Mouse (Mus musculus) gastrocnemius, postnatal 4 days (tissue): Measurements from ENCODE around the gene Prelid1. TPM values are rescaled to one million over a fixed set of nuclear protein-coding genes. Genes with fewer than 3 reads are reported as not detected.

Experiments
- DNase-seq, 2 experiments: peaks; one replicate each; pipeline ENCODE4 v3.0.0; 2021 to 2022; ENCODE audit warnings: low spot score in 2 of 2, mixed read lengths in 2 of 2
- total RNA-seq, 2 experiments: library from RNA; stranded (reverse); gene quantifications; 2 replicates each; pipeline ENCODE4 v1.2.3; 2021

Gene Prelid1
- total RNA-seq, 2 experiments from 2014 or later, result 120 to 136 TPM

DNA sequence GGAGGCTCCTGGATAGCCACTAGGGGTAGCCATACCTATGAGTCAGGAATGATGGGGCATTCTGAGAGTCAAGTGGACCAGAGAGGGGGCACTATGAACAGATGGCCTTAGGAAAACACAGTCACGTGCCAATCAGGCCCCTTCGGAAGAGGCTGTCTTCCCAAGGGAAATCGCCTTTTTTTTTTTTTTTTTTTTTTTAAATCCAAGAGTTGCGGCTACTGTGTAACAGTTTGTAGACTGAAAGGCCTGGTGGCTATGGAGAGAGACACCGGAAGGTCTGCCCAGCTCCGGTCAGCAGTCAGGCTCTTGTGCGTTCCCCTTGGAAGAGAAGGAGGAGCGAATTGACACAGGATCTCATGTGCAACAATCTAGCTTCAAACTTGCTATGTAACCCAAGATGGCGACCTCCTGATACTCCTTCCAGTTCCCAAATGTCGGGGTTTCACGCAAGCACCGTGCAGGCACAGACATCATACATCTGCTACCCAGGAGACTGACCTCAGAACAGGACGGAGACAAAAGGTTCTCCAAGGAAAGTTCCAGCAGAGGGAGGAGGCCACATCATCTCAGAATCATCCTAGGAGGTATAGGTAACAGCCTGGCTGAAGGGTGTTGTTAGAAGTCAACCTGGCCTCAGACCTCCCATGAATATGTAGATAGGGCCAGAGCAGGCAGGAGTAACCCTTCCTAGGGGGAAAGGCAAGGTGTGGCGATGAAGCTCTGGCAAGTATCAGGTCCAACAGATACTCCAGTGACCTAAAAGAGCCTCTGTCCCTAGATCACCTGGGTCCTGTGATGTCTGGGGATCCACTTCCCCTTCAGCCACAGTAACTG is 10.5 kb downstream of the Prelid1 start:
- DNase-seq, result no peak

DNA sequence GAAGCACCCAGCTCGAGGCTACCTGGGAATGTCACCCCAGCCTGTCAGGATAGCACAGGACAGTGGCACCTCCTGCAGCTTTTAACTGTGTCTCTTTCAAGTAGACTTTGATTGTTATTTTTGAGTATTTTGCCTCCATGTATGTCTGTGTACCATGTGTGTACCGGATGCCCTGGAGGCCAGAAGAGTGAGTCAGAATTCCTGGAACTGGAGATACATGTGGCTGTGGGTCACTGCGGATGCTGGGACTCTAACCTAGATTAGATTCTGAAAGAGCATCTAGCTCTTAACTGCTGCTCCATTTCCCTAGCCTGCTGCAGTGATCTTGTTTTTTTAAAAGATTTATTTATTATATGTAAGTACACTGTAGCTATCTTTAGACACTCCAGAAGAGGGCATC is 12.0 kb downstream of the Prelid1 start:
- no peak for DNase-seq

- DNase-seq, result no peak
These were observed 15.4 kb downstream of the Prelid1 start for GRCm38 (mm10) chr13:55335701-55336100.

DNA sequence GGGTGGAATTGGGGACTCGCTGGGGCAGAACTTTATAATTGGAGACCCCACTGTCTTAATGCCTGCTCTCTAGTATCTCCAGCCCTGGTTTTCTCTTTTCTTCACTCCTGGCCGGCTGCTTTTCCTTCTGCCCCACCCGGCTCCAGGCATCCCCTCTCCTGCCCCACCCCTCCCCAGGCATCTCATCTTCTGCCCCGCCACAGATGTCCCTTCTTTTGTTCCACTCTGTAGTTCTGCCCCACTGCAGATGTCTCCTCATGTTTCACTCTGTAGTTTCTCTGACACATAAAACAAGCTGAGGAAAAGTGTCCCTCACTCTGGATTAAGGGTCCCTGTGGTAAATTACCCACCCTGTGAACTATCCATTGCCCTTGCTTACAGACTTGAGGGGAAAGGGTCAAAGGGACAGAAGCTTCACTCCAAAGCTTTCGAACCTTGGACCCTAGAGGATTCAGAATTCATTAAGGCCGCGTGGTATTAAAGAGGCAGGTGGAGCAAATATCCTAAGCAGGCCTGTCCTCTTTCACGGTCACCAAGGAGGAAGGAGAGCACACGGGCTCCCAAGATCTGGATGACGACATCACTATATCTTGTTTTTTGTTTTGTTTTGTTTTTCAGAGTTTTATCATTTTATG is 17.2 kb downstream of the Prelid1 start:
- DNase-seq, result no peak

DNA sequence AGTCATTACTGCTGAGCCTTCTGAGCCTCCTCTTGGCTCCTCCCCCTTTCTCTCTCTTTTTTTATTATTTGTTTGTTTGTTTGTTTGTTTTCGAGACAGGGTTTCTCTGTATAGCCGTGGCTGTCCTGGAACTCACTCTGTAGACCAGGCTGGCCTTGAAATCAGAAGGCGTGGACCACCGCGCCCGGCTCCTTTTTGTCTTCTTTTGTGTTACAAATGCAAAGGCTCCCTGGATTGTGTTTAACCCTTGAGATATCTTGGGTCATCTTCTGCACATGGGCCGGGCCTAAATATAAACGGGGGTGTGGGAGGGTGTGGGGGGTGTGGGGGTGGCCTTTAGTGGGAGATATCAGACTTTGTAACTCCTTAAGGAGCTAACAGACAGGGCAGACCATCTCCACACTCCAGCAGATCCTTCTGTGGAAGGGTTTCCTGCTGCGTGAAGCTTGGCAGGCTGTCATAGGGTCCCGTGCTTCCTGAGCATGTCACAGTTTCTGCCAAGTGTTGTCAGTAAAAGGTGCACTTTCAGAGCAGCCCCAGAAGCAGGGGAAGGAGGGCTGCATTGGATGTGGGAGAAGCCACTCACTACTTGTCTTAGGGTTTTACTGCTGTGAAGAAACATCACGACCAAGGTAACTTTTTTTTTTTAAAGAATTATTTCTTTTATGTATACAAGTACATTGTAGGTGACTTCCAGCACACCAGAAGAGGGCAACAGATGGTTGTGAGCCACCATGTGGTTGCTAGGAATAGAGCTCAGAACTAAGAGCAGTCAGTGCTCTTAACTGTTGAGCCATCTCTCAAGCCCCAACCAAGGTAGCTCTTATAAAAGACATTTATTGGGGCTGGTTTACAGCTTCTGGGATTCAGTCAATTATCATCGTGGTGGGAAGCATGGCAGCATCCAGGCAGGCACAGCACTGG is 18.1 kb downstream of the Prelid1 start:
- no peak for DNase-seq

DNA sequence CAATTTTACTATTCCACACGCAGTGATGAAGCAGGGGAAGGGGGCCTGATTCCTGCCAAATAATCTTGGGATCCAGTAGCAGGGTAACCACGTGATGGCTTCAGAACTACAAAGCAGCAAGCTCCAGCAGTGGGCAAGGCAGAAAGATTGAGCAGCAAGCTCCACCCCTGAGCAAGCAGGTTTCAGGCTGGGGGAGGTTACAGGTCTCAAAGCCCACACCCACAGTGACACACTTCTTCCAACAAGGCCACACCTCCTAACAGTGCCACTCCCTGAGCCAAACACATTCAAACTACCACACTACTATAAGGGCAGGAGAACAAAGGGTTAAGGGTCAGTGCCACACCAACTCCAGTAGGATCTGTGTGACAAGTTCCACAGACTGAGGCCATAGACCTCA is 19.0 kb downstream of the Prelid1 start:
- DNase-seq, result no peak

- no peak for DNase-seq
These were observed 22.2 kb downstream of the Prelid1 start for GRCm38 (mm10) chr13:55342469-55342868.

- DNase-seq, result no peak
These were observed 24.0 kb downstream of the Prelid1 start for GRCm38 (mm10) chr13:55344286-55344685.

DNA sequence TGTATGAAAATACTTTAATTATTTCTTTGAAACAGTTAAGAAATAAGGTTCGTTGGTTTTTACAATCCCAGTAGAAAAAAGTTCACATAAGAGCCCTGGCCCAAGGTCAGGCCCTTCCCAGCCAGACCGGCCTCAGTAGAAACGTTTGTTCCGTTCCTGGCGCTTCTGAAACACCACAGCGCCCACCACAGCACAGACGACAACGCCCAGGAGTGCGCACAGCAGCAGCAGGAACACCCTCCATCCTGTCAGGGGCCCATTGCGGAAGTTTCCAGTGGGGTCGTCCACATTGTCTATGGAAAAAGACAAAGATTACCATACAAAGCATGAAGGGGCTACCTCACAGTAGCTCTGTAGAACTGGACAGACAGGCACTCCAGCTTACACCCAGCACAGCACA is 26.4 kb downstream of the Prelid1 start:
- no peak for DNase-seq

- DNase-seq, result no peak
These were observed 40.8 kb downstream of the Prelid1 start for GRCm38 (mm10) chr13:55361145-55361544.

DNA sequence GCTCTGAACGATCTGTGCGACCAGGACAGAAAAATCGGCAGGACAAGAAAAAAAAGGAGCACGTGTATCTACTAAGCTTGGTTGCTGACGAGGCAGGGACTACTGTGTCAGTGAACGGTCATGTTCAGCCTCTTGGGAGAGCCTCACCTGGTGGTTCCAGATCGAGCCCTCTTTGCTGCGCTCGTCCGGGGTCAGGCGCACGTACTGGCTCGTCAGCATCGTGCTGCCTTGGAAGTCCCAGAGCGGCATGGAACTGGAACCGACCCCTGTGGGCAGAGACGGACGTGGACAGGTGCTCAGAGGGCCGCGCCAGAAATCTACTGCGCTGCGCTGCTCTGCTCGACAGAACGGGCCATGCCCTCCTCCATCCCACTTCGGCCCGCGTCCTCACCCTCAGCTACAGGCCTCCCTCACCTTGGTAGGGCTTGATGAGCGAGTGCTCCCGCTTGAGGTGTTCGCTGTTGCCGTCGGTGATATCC is 41.7 kb downstream of the Prelid1 start:
- peak in 1 of 2 experiments; percentile 48 for DNase-seq

DNA sequence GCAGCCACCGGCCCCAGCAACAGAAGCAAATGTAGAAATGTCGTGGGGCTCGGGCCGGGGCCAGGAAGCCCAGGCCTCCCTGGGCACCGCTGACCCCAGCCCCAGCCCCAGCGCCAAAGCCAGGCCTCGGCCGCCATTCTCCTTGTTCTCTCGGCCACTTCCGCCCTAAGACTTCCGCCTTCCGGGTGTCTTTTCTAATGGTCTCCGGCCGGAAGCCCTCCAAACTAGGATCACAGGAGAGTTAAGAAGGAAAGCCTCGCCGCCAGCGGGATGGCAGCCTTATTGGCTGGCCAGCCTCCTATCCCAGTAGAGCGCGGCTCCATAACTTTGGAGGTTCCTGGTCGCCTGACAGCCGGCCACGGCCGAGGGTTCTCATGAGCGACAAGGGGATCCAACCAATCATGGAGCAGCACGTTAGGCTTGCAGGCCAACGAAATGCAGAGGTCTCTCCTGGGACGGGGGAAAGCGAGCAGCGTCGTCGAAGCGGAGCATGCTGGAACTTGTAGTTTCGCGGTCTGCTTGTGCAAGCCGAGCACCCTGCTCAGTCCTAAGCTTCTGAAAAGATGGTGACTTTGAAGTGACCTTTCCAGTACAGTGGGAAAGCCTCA is 42.3 kb downstream of the Prelid1 start, which contains the start of gene Lman2:
Gene Lman2, minus strand, starts transcription at position 331 of the 608 bp plus-strand sequence.
- DNase-seq, result peak; percentile 85 to 95

- DNase-seq, result no peak
These were observed 48.1 kb downstream of the Prelid1 start for GRCm38 (mm10) chr13:55368401-55368800.

GRCm38 (mm10) chr13:55369531-55370114 is 49.3 kb downstream of the Prelid1 start, which contains the start of gene Rgs14:
Gene Rgs14, plus strand, starts transcription at chr13:55369732.
- DNase-seq, result no peak

DNA sequence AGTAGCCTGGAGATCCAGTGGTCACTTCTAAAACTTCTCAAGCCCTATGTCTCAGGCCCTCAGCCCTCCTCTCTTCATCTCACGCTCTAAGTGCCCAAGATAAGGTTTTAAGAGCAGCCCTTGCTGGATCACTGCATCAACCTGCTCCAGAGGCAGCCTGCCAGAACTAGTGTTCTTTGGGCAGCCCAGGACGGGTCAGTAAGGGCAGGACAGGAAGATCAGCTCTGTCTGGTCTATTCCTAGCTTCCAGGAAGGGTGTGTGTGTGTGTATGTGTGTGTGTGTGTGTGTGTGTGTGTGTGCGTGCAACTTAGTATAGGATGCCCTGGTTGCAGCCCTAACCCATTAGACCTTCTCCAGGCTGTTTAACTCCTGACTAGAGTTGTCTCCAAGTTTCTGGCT is 49.9 kb downstream of the Prelid1 start:
- no peak for DNase-seq

DNA sequence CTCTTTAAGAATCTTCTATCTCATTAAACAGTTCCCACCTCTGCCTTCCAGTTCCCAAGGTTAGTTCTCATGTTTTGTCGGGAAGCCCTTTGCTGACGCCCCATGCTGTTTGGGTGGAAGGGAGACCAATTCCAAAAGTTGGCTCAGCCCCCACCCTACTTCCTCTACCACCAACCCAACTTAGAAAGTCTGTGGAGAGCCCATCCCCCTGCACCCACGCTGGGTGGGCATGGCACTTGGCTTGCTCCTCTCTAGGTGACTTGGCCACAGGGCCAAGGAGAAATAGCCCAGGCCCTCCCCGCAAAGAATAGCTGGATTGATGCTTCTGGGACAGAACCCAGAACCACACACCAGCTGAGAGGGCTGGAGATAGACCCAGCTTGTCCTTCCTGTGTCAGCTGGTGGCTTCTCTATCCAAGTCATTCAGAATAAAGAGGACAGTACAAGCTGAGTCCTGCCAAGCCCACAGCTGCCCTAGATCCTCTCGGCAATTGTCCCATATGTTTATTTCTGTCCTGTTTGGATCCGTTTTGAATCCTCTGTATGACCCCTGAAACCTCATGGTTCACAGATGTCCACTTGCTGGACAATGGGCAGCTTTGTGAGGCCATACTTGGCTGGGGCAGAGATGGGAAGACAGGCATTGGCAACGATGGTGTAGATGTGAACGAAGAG is 50.8 kb downstream of the Prelid1 start:
- DNase-seq, result no peak

GRCm38 (mm10) chr13:55371740-55372139 is 51.4 kb downstream of the Prelid1 start:
- DNase-seq, result no peak

- DNase-seq, result no peak
These were observed 54.1 kb downstream of the Prelid1 start for GRCm38 (mm10) chr13:55374206-55374924.
